Mouse (Mus musculus) cerebellum, postnatal 36 days (tissue): ENCODE measurements around the gene Bmp8a.
"Not testable (repeated sequence)": the region's sequence is repeated elsewhere in the genome, so short reads cannot be mapped to it uniquely, and the experiment has no call there.

Experiments used
- DNase-seq, 2 experiments: peaks; one replicate each; pipeline ENCODE4 v3.0.0; 2021 to 2022; ENCODE audit warnings: mixed read lengths in 2 of 2

The Bmp8a gene

GRCm38 (mm10) chr4:123342642-123343470, at the start of gene Bmp8a:
Gene Bmp8a, minus strand, starts transcription at chr4:123343252.
- peak in 1 of 2 experiments; percentile 26 for DNase-seq

GRCm38 (mm10) chr4:123392187-123392586, 49.1 kb upstream of the Bmp8a start:
- no peak for DNase-seq

- no peak for DNase-seq
These were observed 42.0 kb upstream of the Bmp8a start for GRCm38 (mm10) chr4:123385028-123385427.

GRCm38 (mm10) chr4:123383173-123383572, 40.1 kb upstream of the Bmp8a start:
- no peak for DNase-seq

GRCm38 (mm10) chr4:123382051-123382450, 39.0 kb upstream of the Bmp8a start:
- DNase-seq: peak; percentile 25 to 31

GRCm38 (mm10) chr4:123381598-123381997, 38.5 kb upstream of the Bmp8a start:
- no peak for DNase-seq

GRCm38 (mm10) chr4:123376031-123376430, 33.0 kb upstream of the Bmp8a start:
- no peak for DNase-seq

- DNase-seq: no peak
These were observed 31.4 kb upstream of the Bmp8a start for GRCm38 (mm10) chr4:123374316-123375008.

- no peak for DNase-seq
These were observed 20.5 kb upstream of the Bmp8a start for GRCm38 (mm10) chr4:123363555-123363954.

GRCm38 (mm10) chr4:123360771-123361170, 17.7 kb upstream of the Bmp8a start:
- DNase-seq: no peak

GRCm38 (mm10) chr4:123358613-123359012, 15.6 kb upstream of the Bmp8a start:
- DNase-seq: no peak

GRCm38 (mm10) chr4:123355941-123356340, 12.9 kb upstream of the Bmp8a start:
- no peak for DNase-seq

GRCm38 (mm10) chr4:123353271-123353877, 10.3 kb upstream of the Bmp8a start:
- DNase-seq: no peak

GRCm38 (mm10) chr4:123343471-123343789, 378 bp upstream of the Bmp8a start:
- DNase-seq: no peak

- DNase-seq: no peak
These were observed 886 bp downstream of the Bmp8a start for GRCm38 (mm10) chr4:123342091-123342641.

- no peak for DNase-seq
These were observed 2.8 kb downstream of the Bmp8a start for GRCm38 (mm10) chr4:123340232-123340631.

- no peak for DNase-seq
These were observed 5.4 kb downstream of the Bmp8a start for GRCm38 (mm10) chr4:123337693-123338092.

- DNase-seq: no peak
These were observed 7.1 kb downstream of the Bmp8a start for GRCm38 (mm10) chr4:123335796-123336585.

- not testable (repeated sequence) for DNase-seq
These were observed 7.8 kb downstream of the Bmp8a start for GRCm38 (mm10) chr4:123335244-123335643.

- no peak for DNase-seq
These were observed 8.9 kb downstream of the Bmp8a start for GRCm38 (mm10) chr4:123334177-123334576.

- DNase-seq: no peak
These were observed 9.9 kb downstream of the Bmp8a start for GRCm38 (mm10) chr4:123333151-123333550.

- not testable (repeated sequence) for DNase-seq
These were observed 11.1 kb downstream of the Bmp8a start for GRCm38 (mm10) chr4:123331961-123332360.

- DNase-seq: no peak
These were observed 11.7 kb downstream of the Bmp8a start for GRCm38 (mm10) chr4:123331326-123331725.
